Mouse (Mus musculus): ENCODE data around the gene Vmn1r85. TPM values are rescaled to one million over a fixed set of nuclear protein-coding genes. Genes with fewer than 3 reads are reported as not detected.
A peak's percentile ranks its signal among the peaks of the same experiment; 100 is the strongest.

Gene Vmn1r85
- total RNA-seq, 1 experiment = not detected

GRCm38 (mm10) chr7:13037901-13038555 is 56.9 kb downstream of the Vmn1r85 start, which contains the start of gene Ube2m:
Gene Ube2m (minus strand): TSS chr7:13038275.
- no peaks in the 10 kb centered on the region for H3K9me3 ChIP-seq (ENCODE audit: control insufficient read depth, insufficient read depth, low read depth, low read length)
- in situ Hi-C loops (cut with MboI; ENCODE audit: low sequenced_read_pairs in 2 of 2, unreplicated experiment in 2 of 2) = no loop called here
- peaks cover 13% of the 10 kb centered on the region for H3K36me3 ChIP-seq (ENCODE audit: control insufficient read depth, insufficient read depth, low read length, poor library complexity, severe bottlenecking)
- DNase-seq (ENCODE audit: low read depth, low spot score) = peak; percentile 91
- H3K9ac ChIP-seq (ENCODE audit: insufficient read depth, low read depth, low read length, poor library complexity, severe bottlenecking) = peak within 1 kb of the TSS; percentile 97
- H3K4me3 ChIP-seq (ENCODE audit: insufficient read depth in 1 of 2, low read depth in 1 of 2, low read length in 2 of 2, poor library complexity in 1 of 2, severe bottlenecking in 1 of 2) = peak within 1 kb of the TSS; percentile 85 to 92
- H3K4me1 ChIP-seq (ENCODE audit: control insufficient read depth in 2 of 2, insufficient read depth in 2 of 2, low read length in 2 of 2, poor library complexity in 1 of 2) = peaks cover 0 to 12% of the 10 kb centered on the region in 2 experiments; a peak in 2 of 4 replicates
- H3K27ac ChIP-seq (ENCODE audit: insufficient read depth, low read depth, low read length, poor library complexity, severe bottlenecking) = peak within 1 kb of the TSS; percentile 92
- TF ChIP-seq HCFC1 (IDR thresholded peaks at IDR 0.05; ENCODE audit: borderline replicate concordance, insufficient read depth, low read length) (peak; percentile 69; the same call in 1 of the 2 replicates), CHD2 (IDR thresholded peaks at IDR 0.05; ENCODE audit: low read depth, low read length) (no peak), ZC3H11A (IDR thresholded peaks at IDR 0.05; ENCODE audit: borderline replicate concordance, low read depth, low read length) (no peak), ZNF384 (IDR thresholded peaks at IDR 0.05; ENCODE audit: low read depth, low read length) (no peak)

- no peak for DNase-seq (ENCODE audit: low read depth, low spot score)
- Histone ChIP-seq H3K4me1 (ENCODE audit: control insufficient read depth in 2 of 2, insufficient read depth in 2 of 2, low read length in 2 of 2, poor library complexity in 1 of 2) (peaks cover 0 to 12% of the 10 kb centered on the region in 2 experiments; a peak in 2 of 4 replicates), H3K4me3 (ENCODE audit: insufficient read depth in 1 of 2, low read depth in 1 of 2, low read length in 2 of 2, poor library complexity in 1 of 2, severe bottlenecking in 1 of 2) (peak overlapping the region; percentile 85 to 92), H3K9ac (ENCODE audit: insufficient read depth, low read depth, low read length, poor library complexity, severe bottlenecking) (peak overlapping the region; percentile 97), H3K36me3 (ENCODE audit: control insufficient read depth, insufficient read depth, low read length, poor library complexity, severe bottlenecking) (peaks cover 17% of the 10 kb centered on the region), H3K9me3 (ENCODE audit: control insufficient read depth, insufficient read depth, low read depth, low read length) (no peaks in the 10 kb centered on the region), H3K27ac (ENCODE audit: insufficient read depth, low read depth, low read length, poor library complexity, severe bottlenecking) (peak overlapping the region; percentile 92)
- no peak for TF ChIP-seq HCFC1 (IDR thresholded peaks at IDR 0.05; ENCODE audit: borderline replicate concordance, insufficient read depth, low read length)
- TF ChIP-seq CHD2 (IDR thresholded peaks at IDR 0.05; ENCODE audit: low read depth, low read length) = no peak
- TF ChIP-seq ZC3H11A (IDR thresholded peaks at IDR 0.05; ENCODE audit: borderline replicate concordance, low read depth, low read length) = no peak
- no peak for TF ChIP-seq ZNF384 (IDR thresholded peaks at IDR 0.05; ENCODE audit: low read depth, low read length)
- no peak for TF ChIP-seq MAFK (IDR thresholded peaks at IDR 0.05; ENCODE audit: insufficient read depth, low read depth, low read length)
- in situ Hi-C loops (cut with MboI; ENCODE audit: low sequenced_read_pairs in 2 of 2, unreplicated experiment in 2 of 2) = no loop called here
Observed at GRCm38 (mm10) chr7:13037366-13037765, 57.6 kb downstream of the Vmn1r85 start.

GRCm38 (mm10) chr7:13036806-13037205 is 58.2 kb downstream of the Vmn1r85 start:
- Histone ChIP-seq H3K27ac (ENCODE audit: insufficient read depth, low read depth, low read length, poor library complexity, severe bottlenecking) (no peak overlapping the region; the same call in 1 of the 2 replicates), H3K9ac (ENCODE audit: insufficient read depth, low read depth, low read length, poor library complexity, severe bottlenecking) (peak overlapping the region; percentile 97), H3K4me3 (ENCODE audit: insufficient read depth in 1 of 2, low read depth in 1 of 2, low read length in 2 of 2, poor library complexity in 1 of 2, severe bottlenecking in 1 of 2) (peak overlapping the region; percentile 85 to 92), H3K4me1 (ENCODE audit: control insufficient read depth in 2 of 2, insufficient read depth in 2 of 2, low read length in 2 of 2, poor library complexity in 1 of 2) (peaks cover 0 to 12% of the 10 kb centered on the region in 2 experiments; a peak in 2 of 4 replicates), H3K9me3 (ENCODE audit: control insufficient read depth, insufficient read depth, low read depth, low read length) (no peaks in the 10 kb centered on the region), H3K36me3 (ENCODE audit: control insufficient read depth, insufficient read depth, low read length, poor library complexity, severe bottlenecking) (peaks cover 23% of the 10 kb centered on the region)
- no peak for DNase-seq (ENCODE audit: low read depth, low spot score)
- in situ Hi-C loops (cut with MboI; ENCODE audit: low sequenced_read_pairs in 2 of 2, unreplicated experiment in 2 of 2) = no loop called here
- TF ChIP-seq HCFC1 (IDR thresholded peaks at IDR 0.05; ENCODE audit: borderline replicate concordance, insufficient read depth, low read length) (no peak), ZC3H11A (IDR thresholded peaks at IDR 0.05; ENCODE audit: borderline replicate concordance, low read depth, low read length) (no peak), MAFK (IDR thresholded peaks at IDR 0.05; ENCODE audit: insufficient read depth, low read depth, low read length) (no peak), ZNF384 (IDR thresholded peaks at IDR 0.05; ENCODE audit: low read depth, low read length) (no peak), CHD2 (IDR thresholded peaks at IDR 0.05; ENCODE audit: low read depth, low read length) (no peak)

GRCm38 (mm10) chr7:13035211-13035855 is 59.6 kb downstream of the Vmn1r85 start:
- Histone ChIP-seq H3K27ac (ENCODE audit: insufficient read depth, low read depth, low read length, poor library complexity, severe bottlenecking) (peak overlapping the region; percentile 38), H3K9ac (ENCODE audit: insufficient read depth, low read depth, low read length, poor library complexity, severe bottlenecking) (peak overlapping the region; percentile 65; the same call in 1 of the 2 replicates), H3K4me1 (ENCODE audit: control insufficient read depth in 2 of 2, insufficient read depth in 2 of 2, low read length in 2 of 2, poor library complexity in 1 of 2) (peaks cover 0 to 10% of the 10 kb centered on the region in 2 experiments; a peak in 2 of 4 replicates), H3K36me3 (ENCODE audit: control insufficient read depth, insufficient read depth, low read length, poor library complexity, severe bottlenecking) (peaks cover 32% of the 10 kb centered on the region), H3K9me3 (ENCODE audit: control insufficient read depth, insufficient read depth, low read depth, low read length) (no peaks in the 10 kb centered on the region), H3K4me3 (ENCODE audit: insufficient read depth in 1 of 2, low read depth in 1 of 2, low read length in 2 of 2, poor library complexity in 1 of 2, severe bottlenecking in 1 of 2) (peak overlapping the region; percentile 6 to 33; a peak in 2 of 4 replicates)
- TF ChIP-seq ZC3H11A (IDR thresholded peaks at IDR 0.05; ENCODE audit: borderline replicate concordance, low read depth, low read length) (no peak), HCFC1 (IDR thresholded peaks at IDR 0.05; ENCODE audit: borderline replicate concordance, insufficient read depth, low read length) (no peak), CHD2 (IDR thresholded peaks at IDR 0.05; ENCODE audit: low read depth, low read length) (no peak), MAFK (IDR thresholded peaks at IDR 0.05; ENCODE audit: insufficient read depth, low read depth, low read length) (no peak), ZNF384 (IDR thresholded peaks at IDR 0.05; ENCODE audit: low read depth, low read length) (no peak)
- no peak for DNase-seq (ENCODE audit: low read depth, low spot score)
- in situ Hi-C loops (cut with MboI; ENCODE audit: low sequenced_read_pairs in 2 of 2, unreplicated experiment in 2 of 2) = no loop called here
